Mouse (Mus musculus): ENCODE measurements around the gene Gm49333. TPM values are rescaled to one million over a fixed set of nuclear protein-coding genes. Genes with fewer than 3 reads are reported as not detected.

The Gm49333 gene
- polyA plus RNA-seq, 1 experiment from 2014 or later, result not detected

- WGBS, result 91% methylated on average over 10 of the region's 10 CpGs
These were observed 66.7 kb downstream of the Gm49333 start for GRCm38 (mm10) chr16:20677974-20678675.

GRCm38 (mm10) chr16:20690774-20691173, 79.4 kb downstream of the Gm49333 start:
- peaks cover 1% of the 10 kb centered on the region; the same call in 1 of the 2 replicates for H3K4me1 ChIP-seq (ENCODE audit: control insufficient read depth, insufficient read depth, low read length)
- ATAC-seq (replicated peaks; ENCODE audit: insufficient number of reproducible peaks, low FRiP score, low TSS enrichment, low read depth) (no peak), DNase-seq (ENCODE audit: low spot score) (no peak)
- WGBS, result 89% methylated on average over 3 of the region's 3 CpGs
- no peaks in the 10 kb centered on the region for H3K27me3 ChIP-seq (ENCODE audit: control insufficient read depth, insufficient read depth, low read length)
- H3K27ac ChIP-seq (replicated peaks; ENCODE audit: low read depth, low read length), result no peak overlapping the region
- no peak overlapping the region for H3K4me2 ChIP-seq (ENCODE audit: low read depth, low read length)
- no peak overlapping the region for H3K4me3 ChIP-seq (ENCODE audit: low read depth, low read length)
- peaks cover 33% of the 10 kb centered on the region for H3K36me3 ChIP-seq (replicated peaks; ENCODE audit: control insufficient read depth, insufficient read depth, low read depth, low read length)
- H3K9ac ChIP-seq (replicated peaks; ENCODE audit: low read length), result no peak overlapping the region
- no peaks in the 10 kb centered on the region for H3K9me3 ChIP-seq (replicated peaks; ENCODE audit: control insufficient read depth, low read length)

More at GRCm38 (mm10) chr16:20677974-20678675, 66.7 kb downstream of the Gm49333 start:
- Histone ChIP-seq H3K36me3 (replicated peaks; ENCODE audit: control insufficient read depth, insufficient read depth, low read depth, low read length) (peaks cover 38% of the 10 kb centered on the region), H3K27ac (replicated peaks; ENCODE audit: low read depth, low read length) (no peak overlapping the region), H3K9me3 (replicated peaks; ENCODE audit: control insufficient read depth, low read length) (no peaks in the 10 kb centered on the region), H3K9ac (replicated peaks; ENCODE audit: low read length) (no peak overlapping the region), H3K4me2 (ENCODE audit: low read depth, low read length) (no peak overlapping the region), H3K4me1 (ENCODE audit: control insufficient read depth, insufficient read depth, low read length) (peaks cover 7% of the 10 kb centered on the region), H3K4me3 (ENCODE audit: low read depth, low read length) (no peak overlapping the region), H3K27me3 (ENCODE audit: control insufficient read depth, insufficient read depth, low read length) (no peaks in the 10 kb centered on the region)
- no peak for ATAC-seq (replicated peaks; ENCODE audit: insufficient number of reproducible peaks, low FRiP score, low TSS enrichment, low read depth)
- DNase-seq (ENCODE audit: low spot score), result no peak

GRCm38 (mm10) chr16:20691617-20692016, 80.2 kb downstream of the Gm49333 start:
- H3K4me2 ChIP-seq (ENCODE audit: low read depth, low read length), result no peak overlapping the region
- H3K27ac ChIP-seq (replicated peaks; ENCODE audit: low read depth, low read length), result no peak overlapping the region
- ATAC-seq (replicated peaks; ENCODE audit: insufficient number of reproducible peaks, low FRiP score, low TSS enrichment, low read depth), result no peak
- peaks cover 30% of the 10 kb centered on the region for H3K36me3 ChIP-seq (replicated peaks; ENCODE audit: control insufficient read depth, insufficient read depth, low read depth, low read length)
- WGBS, result 73% methylated on average over 1 of the region's 1 CpGs
- H3K4me3 ChIP-seq (ENCODE audit: low read depth, low read length), result no peak overlapping the region
- H3K27me3 ChIP-seq (ENCODE audit: control insufficient read depth, insufficient read depth, low read length), result no peaks in the 10 kb centered on the region
- H3K9me3 ChIP-seq (replicated peaks; ENCODE audit: control insufficient read depth, low read length), result no peaks in the 10 kb centered on the region
- H3K4me1 ChIP-seq (ENCODE audit: control insufficient read depth, insufficient read depth, low read length), result peaks cover 5% of the 10 kb centered on the region; the same call in 1 of the 2 replicates
- no peak for DNase-seq (ENCODE audit: low spot score)
- H3K9ac ChIP-seq (replicated peaks; ENCODE audit: low read length), result no peak overlapping the region

DNA sequence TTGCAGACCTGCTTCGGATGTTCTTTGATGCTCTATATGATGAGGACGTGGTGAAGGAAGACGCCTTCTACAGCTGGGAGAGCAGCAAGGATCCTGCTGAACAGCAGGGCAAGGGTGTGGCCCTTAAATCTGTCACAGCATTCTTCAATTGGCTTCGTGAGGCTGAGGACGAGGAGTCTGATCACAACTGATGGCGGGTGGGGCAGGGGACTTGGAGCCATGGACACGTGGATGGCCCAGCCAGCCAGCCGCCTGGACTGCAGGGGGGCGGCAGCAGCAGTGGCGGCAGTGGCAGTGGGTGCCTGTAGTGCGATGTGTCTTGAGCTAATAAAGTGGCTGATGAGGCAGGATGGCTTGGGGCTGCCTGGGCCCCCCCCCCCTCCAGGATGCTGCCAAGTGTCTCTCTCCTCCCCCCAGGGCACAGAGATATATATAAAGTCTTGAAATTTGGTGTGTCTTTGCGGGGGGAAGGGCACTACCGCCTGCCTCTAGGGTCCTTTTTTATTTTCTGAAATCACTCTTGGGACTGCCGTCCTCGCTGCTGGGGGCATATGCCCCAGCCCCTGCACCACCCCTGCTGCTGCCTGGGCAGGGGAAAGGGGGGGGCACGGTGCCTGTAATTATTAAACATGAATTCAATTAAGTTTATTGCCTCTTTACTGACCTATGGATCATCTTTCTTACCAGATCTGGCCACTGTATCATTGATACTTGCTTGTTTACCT, 81.0 kb downstream of the Gm49333 start:
- 48% methylated on average over 16 of the region's 16 CpGs for WGBS
- H3K27ac ChIP-seq (replicated peaks; ENCODE audit: low read depth, low read length), result no peak overlapping the region
- H3K36me3 ChIP-seq (replicated peaks; ENCODE audit: control insufficient read depth, insufficient read depth, low read depth, low read length), result peaks cover 25% of the 10 kb centered on the region
- H3K9me3 ChIP-seq (replicated peaks; ENCODE audit: control insufficient read depth, low read length), result no peaks in the 10 kb centered on the region
- H3K4me3 ChIP-seq (ENCODE audit: low read depth, low read length), result peak overlapping the region; percentile 57; the same call in 1 of the 2 replicates
- no peak overlapping the region for H3K4me2 ChIP-seq (ENCODE audit: low read depth, low read length)
- H3K9ac ChIP-seq (replicated peaks; ENCODE audit: low read length), result no peak overlapping the region; the same call in 1 of the 2 replicates
- H3K4me1 ChIP-seq (ENCODE audit: control insufficient read depth, insufficient read depth, low read length), result peaks cover 5% of the 10 kb centered on the region; the same call in 1 of the 2 replicates
- ATAC-seq (replicated peaks; ENCODE audit: insufficient number of reproducible peaks, low FRiP score, low TSS enrichment, low read depth), result no peak
- no peaks in the 10 kb centered on the region for H3K27me3 ChIP-seq (ENCODE audit: control insufficient read depth, insufficient read depth, low read length)
- no peak for DNase-seq (ENCODE audit: low spot score)

GRCm38 (mm10) chr16:20693111-20693701, 81.8 kb downstream of the Gm49333 start, which contains the start of gene Fam131a:
Gene Fam131a, plus strand, starts transcription at chr16:20693241.
- WGBS, result under 1% methylated on average over 37 of the region's 37 CpGs
- H3K4me1 ChIP-seq (ENCODE audit: control insufficient read depth, insufficient read depth, low read length), result peaks cover 5% of the 10 kb centered on the region; the same call in 1 of the 2 replicates
- peak within 1 kb of the TSS; percentile 87 for H3K4me2 ChIP-seq (ENCODE audit: low read depth, low read length)
- no peaks in the 10 kb centered on the region for H3K9me3 ChIP-seq (replicated peaks; ENCODE audit: control insufficient read depth, low read length)
- peak within 1 kb of the TSS; percentile 59 for H3K27ac ChIP-seq (replicated peaks; ENCODE audit: low read depth, low read length)
- peaks cover 20% of the 10 kb centered on the region for H3K36me3 ChIP-seq (replicated peaks; ENCODE audit: control insufficient read depth, insufficient read depth, low read depth, low read length)
- H3K27me3 ChIP-seq (ENCODE audit: control insufficient read depth, insufficient read depth, low read length), result no peaks in the 10 kb centered on the region
- ATAC-seq (replicated peaks; ENCODE audit: insufficient number of reproducible peaks, low FRiP score, low TSS enrichment, low read depth) (peak; percentile 93), DNase-seq (ENCODE audit: low spot score) (peak; percentile 94)
- peak within 1 kb of the TSS; percentile 57 for H3K4me3 ChIP-seq (ENCODE audit: low read depth, low read length)
- H3K9ac ChIP-seq (replicated peaks; ENCODE audit: low read length), result peak within 1 kb of the TSS; percentile 62

- WGBS, result 81% methylated on average over 8 of the region's 8 CpGs
- H3K9ac ChIP-seq (replicated peaks; ENCODE audit: low read length), result no peak overlapping the region
These were observed 83.4 kb downstream of the Gm49333 start for GRCm38 (mm10) chr16:20694781-20695180.

More at GRCm38 (mm10) chr16:20694781-20695180, 83.4 kb downstream of the Gm49333 start:
- no peak for ATAC-seq (replicated peaks; ENCODE audit: insufficient number of reproducible peaks, low FRiP score, low TSS enrichment, low read depth)
- no peak overlapping the region for H3K4me2 ChIP-seq (ENCODE audit: low read depth, low read length)
- peaks cover 5% of the 10 kb centered on the region for H3K4me1 ChIP-seq (ENCODE audit: control insufficient read depth, insufficient read depth, low read length)
- H3K4me3 ChIP-seq (ENCODE audit: low read depth, low read length), result no peak overlapping the region
- H3K36me3 ChIP-seq (replicated peaks; ENCODE audit: control insufficient read depth, insufficient read depth, low read depth, low read length), result peaks cover 6% of the 10 kb centered on the region
- no peak for DNase-seq (ENCODE audit: low spot score)
- no peak overlapping the region for H3K27ac ChIP-seq (replicated peaks; ENCODE audit: low read depth, low read length)
- H3K27me3 ChIP-seq (ENCODE audit: control insufficient read depth, insufficient read depth, low read length), result no peaks in the 10 kb centered on the region
- H3K9me3 ChIP-seq (replicated peaks; ENCODE audit: control insufficient read depth, low read length), result no peaks in the 10 kb centered on the region
